In genomic region chr1:133245690-133246619, GRCm38 (mm10) we compare ENCODE assay signal across 8 mouse cellular contexts.
DNase-seq lines count a peak whose midpoint lies in the region; ATAC-seq and TF ChIP-seq lines count a peak whose summit lies in the region.

No protein-coding gene starts in this region.

- H3K4me1 ChIP-seq in heart, embryonic 11.5 days (ENCODE audit: control insufficient read depth, insufficient read depth, low read length) = peaks cover 44% of the 10 kb centered on the region
- H3K4me1 ChIP-seq in forebrain, embryonic 10.5 days = peaks cover 45% of the 10 kb centered on the region
- H3K4me1 ChIP-seq in intestine, postnatal 0 days (replicated peaks; ENCODE audit: control insufficient read depth, insufficient read depth, low read length) = peaks cover 18% of the 10 kb centered on the region
- H3K4me1 ChIP-seq in liver, embryonic 15.5 days (replicated peaks) = peaks cover 37% of the 10 kb centered on the region

- TF ChIP-seq CTCF in intestine, postnatal 0 days (IDR thresholded peaks at IDR 0.05; ENCODE audit: low read depth) = 0 out of 2 replicates have a peak, but pooled peaks have one; percentile 5

- no peaks in the 10 kb centered on the region for H3K27me3 ChIP-seq in heart, embryonic 11.5 days (ENCODE audit: control insufficient read depth, insufficient read depth, low read length)
- peaks cover 6% of the 10 kb centered on the region; the same call in 1 of the 2 replicates for H3K27me3 ChIP-seq in forebrain, embryonic 10.5 days (ENCODE audit: poor library complexity, severe bottlenecking)
- no peaks in the 10 kb centered on the region for H3K27me3 ChIP-seq in intestine, postnatal 0 days (replicated peaks; ENCODE audit: control insufficient read depth, insufficient read depth, low read length)
- no peaks in the 10 kb centered on the region for H3K27me3 ChIP-seq in liver, embryonic 15.5 days

- peak overlapping the region; percentile 36 for H3K4me3 ChIP-seq in heart, embryonic 11.5 days (ENCODE audit: low read depth, low read length)
- peak overlapping the region; percentile 29 for H3K4me3 ChIP-seq in forebrain, embryonic 10.5 days
- H3K4me3 ChIP-seq in intestine, postnatal 0 days (ENCODE audit: low read depth, low read length) = 0 out of 2 replicates have a peak overlapping the region, but pooled peaks have one; percentile 7
- H3K4me3 ChIP-seq in liver, embryonic 15.5 days (replicated peaks) = peak overlapping the region; percentile 35

- no peaks in the 10 kb centered on the region for H3K36me3 ChIP-seq in heart, embryonic 11.5 days (ENCODE audit: control insufficient read depth, insufficient read depth, low read length)
- H3K36me3 ChIP-seq in forebrain, embryonic 10.5 days (replicated peaks) = peaks cover 7% of the 10 kb centered on the region; the same call in 1 of the 2 replicates
- H3K36me3 ChIP-seq in intestine, postnatal 0 days (ENCODE audit: control insufficient read depth, insufficient read depth) = no peaks in the 10 kb centered on the region
- H3K36me3 ChIP-seq in liver, embryonic 15.5 days (replicated peaks) = no peaks in the 10 kb centered on the region

- intact Hi-C loops in heart, postnatal 36 days (cut with DNase I) = no loop called here

- peak overlapping the region; percentile 64 for H3K9ac ChIP-seq in heart, embryonic 11.5 days (ENCODE audit: low read depth, low read length)
- H3K9ac ChIP-seq in intestine, postnatal 0 days (ENCODE audit: low read depth, low read length) = no peak overlapping the region
- H3K9ac ChIP-seq in liver, embryonic 15.5 days = peak overlapping the region; percentile 35

- no peaks in the 10 kb centered on the region for H3K9me3 ChIP-seq in heart, embryonic 11.5 days (replicated peaks; ENCODE audit: control insufficient read depth, low read length)
- H3K9me3 ChIP-seq in forebrain, embryonic 10.5 days = no peaks in the 10 kb centered on the region
- no peaks in the 10 kb centered on the region for H3K9me3 ChIP-seq in intestine, postnatal 0 days (ENCODE audit: control insufficient read depth)
- no peaks in the 10 kb centered on the region for H3K9me3 ChIP-seq in liver, embryonic 15.5 days (replicated peaks)

- WGBS in heart, embryonic 11.5 days (ENCODE audit: insufficient replicate concordance) = 20% methylated on average over 12 of the region's 12 CpGs
- 26% methylated on average over 12 of the region's 12 CpGs for WGBS in forebrain, embryonic 10.5 days
- 28% methylated on average over 12 of the region's 12 CpGs for WGBS in intestine, postnatal 0 days
- WGBS in liver, embryonic 15.5 days (ENCODE audit: insufficient replicate concordance) = 23% methylated on average over 12 of the region's 12 CpGs

- DNase-seq in heart, postnatal 36 days = no peak
- DNase-seq in forebrain, embryonic 10.5 days (ENCODE audit: extremely low spot score, low spot score) = peak; percentile 45
- DNase-seq in retina, postnatal 1 day = peak; percentile 78
- DNase-seq in spleen, postnatal 10 days (ENCODE audit: low spot score in 2 of 2) = no peak
- no peak for DNase-seq in urinary bladder, postnatal 36 days (ENCODE audit: low spot score in 2 of 2)

- peak overlapping the region; percentile 63 for H3K4me2 ChIP-seq in heart, embryonic 11.5 days
- peak overlapping the region; percentile 52 for H3K4me2 ChIP-seq in intestine, postnatal 0 days (replicated peaks; ENCODE audit: low read depth)
- peak overlapping the region; percentile 52 for H3K4me2 ChIP-seq in liver, embryonic 15.5 days

- peak overlapping the region; percentile 84 for H3K27ac ChIP-seq in heart, embryonic 11.5 days (ENCODE audit: low read depth, low read length)
- peak overlapping the region; percentile 80 for H3K27ac ChIP-seq in forebrain, embryonic 10.5 days
- no peak overlapping the region for H3K27ac ChIP-seq in intestine, postnatal 0 days (ENCODE audit: low read depth, low read length)
- peak overlapping the region; percentile 61; the same call in 1 of the 2 replicates for H3K27ac ChIP-seq in liver, embryonic 15.5 days (replicated peaks)

- ATAC-seq in heart, embryonic 11.5 days (replicated peaks; ENCODE audit: insufficient number of reproducible peaks, low FRiP score, low TSS enrichment) = no peak; the same call in 1 of the 2 replicates
- peak; percentile 81 for ATAC-seq in intestine, postnatal 0 days
- peak; percentile 37 for ATAC-seq in liver, embryonic 15.5 days (ENCODE audit: insufficient read depth)

Comparison
In these comparisons a context has a peak if more than half of its experiments do, and no peak if none do; other contexts are left out.
1. DNase-seq: peak in forebrain, embryonic 10.5 days (single experiment) and retina, postnatal 1 day (single experiment); none in heart, postnatal 36 days (0 of 2), spleen, postnatal 10 days (0 of 2) and urinary bladder, postnatal 36 days (0 of 2).
2. Peak in every context shown above with its lines, with median percentiles within 50 percentile points of each other: H3K4me2 ChIP-seq and H3K4me3 ChIP-seq.